Mouse (Mus musculus): ENCODE results near the gene Atg2a. TPM values are rescaled to one million over a fixed set of nuclear protein-coding genes. Genes with fewer than 3 reads are reported as not detected.
A peak's percentile ranks its signal among the peaks of the same experiment; 100 is the strongest.
"Not testable (repeated sequence)": the region's sequence is repeated elsewhere in the genome, so short reads cannot be mapped to it uniquely, and the experiment has no call there.

Atg2a gene
- polyA plus RNA-seq, 2 experiments from 2014 or later: 10.4 to 14.7 TPM

GRCm38 (mm10) chr19:6276426-6277421 is 35.3 kb downstream of the Atg2a start, which contains the start of gene Ehd1:
TSS of gene Ehd1 (plus strand) at chr19:6276725.
- ATAC-seq: peak; percentile 90

- no peak for ATAC-seq
Observed at GRCm38 (mm10) chr19:6277661-6278438, 36.4 kb downstream of the Atg2a start.

GRCm38 (mm10) chr19:6278439-6279073 is 37.1 kb downstream of the Atg2a start:
- no peak for ATAC-seq

GRCm38 (mm10) chr19:6279481-6280144 is 38.1 kb downstream of the Atg2a start:
- no peak for ATAC-seq

GRCm38 (mm10) chr19:6280554-6280953 is 39.1 kb downstream of the Atg2a start:
- no peak for ATAC-seq

- no peak for ATAC-seq
Observed at GRCm38 (mm10) chr19:6281122-6282020, 39.9 kb downstream of the Atg2a start.

- ATAC-seq: no peak
Observed at GRCm38 (mm10) chr19:6283001-6283400, 41.5 kb downstream of the Atg2a start.

GRCm38 (mm10) chr19:6284502-6284901 is 43.0 kb downstream of the Atg2a start:
- ATAC-seq: no peak

GRCm38 (mm10) chr19:6285226-6285625 is 43.8 kb downstream of the Atg2a start:
- no peak for ATAC-seq

GRCm38 (mm10) chr19:6285632-6286433 is 44.4 kb downstream of the Atg2a start:
- no peak for ATAC-seq

- no peak for ATAC-seq
Observed at GRCm38 (mm10) chr19:6286434-6287401, 45.2 kb downstream of the Atg2a start.

GRCm38 (mm10) chr19:6288236-6288894 is 46.9 kb downstream of the Atg2a start:
- ATAC-seq: no peak

GRCm38 (mm10) chr19:6289696-6290238 is 48.3 kb downstream of the Atg2a start:
- ATAC-seq: no peak

GRCm38 (mm10) chr19:6290720-6291116 is 49.2 kb downstream of the Atg2a start:
- ATAC-seq: not testable (repeated sequence)

GRCm38 (mm10) chr19:6291117-6291781 is 49.8 kb downstream of the Atg2a start:
- ATAC-seq: no peak

GRCm38 (mm10) chr19:6292262-6292661 is 50.8 kb downstream of the Atg2a start:
- no peak for ATAC-seq

- no peak for ATAC-seq
Observed at GRCm38 (mm10) chr19:6294301-6294700, 52.8 kb downstream of the Atg2a start.
